Mouse (Mus musculus) c-Kit-positive CD71-positive TER-119-positive erythroid progenitor cells, embryonic 14.5 days (primary cell): ENCODE measurements around the gene Gm20662.

Source experiments
- DNase-seq: peaks from one replicate; pipeline ENCODE4 v3.0.0-alpha.2; 2013; ENCODE audit warnings: low spot score

The Gm20662 gene

GRCm38 (mm10) chr9:108053665-108054225 lies 57.6 kb downstream of the Gm20662 start:
- DNase-seq = no peak

- no peak for DNase-seq
These were observed 58.3 kb downstream of the Gm20662 start for GRCm38 (mm10) chr9:108054331-108055040.

GRCm38 (mm10) chr9:108055061-108055460 lies 58.9 kb downstream of the Gm20662 start:
- DNase-seq = no peak

GRCm38 (mm10) chr9:108055661-108056237 lies 59.6 kb downstream of the Gm20662 start:
- no peak for DNase-seq

GRCm38 (mm10) chr9:108056361-108057261 lies 60.5 kb downstream of the Gm20662 start:
- DNase-seq = no peak

GRCm38 (mm10) chr9:108057262-108057562 lies 61.1 kb downstream of the Gm20662 start:
- no peak for DNase-seq

- DNase-seq = no peak
These were observed 62.1 kb downstream of the Gm20662 start for GRCm38 (mm10) chr9:108058291-108058690.

GRCm38 (mm10) chr9:108062142-108062541 lies 66.0 kb downstream of the Gm20662 start:
- DNase-seq = no peak

- DNase-seq = no peak
These were observed 67.2 kb downstream of the Gm20662 start for GRCm38 (mm10) chr9:108063361-108063760.

- peak; percentile 65 for DNase-seq
These were observed 69.4 kb downstream of the Gm20662 start for GRCm38 (mm10) chr9:108065491-108066011.

- no peak for DNase-seq
These were observed 71.0 kb downstream of the Gm20662 start for GRCm38 (mm10) chr9:108067199-108067598.

GRCm38 (mm10) chr9:108067900-108068299 lies 71.8 kb downstream of the Gm20662 start:
- DNase-seq = peak; percentile 87

GRCm38 (mm10) chr9:108069007-108069406 lies 72.9 kb downstream of the Gm20662 start:
- no peak for DNase-seq

GRCm38 (mm10) chr9:108069529-108069928 lies 73.4 kb downstream of the Gm20662 start:
- DNase-seq = no peak

GRCm38 (mm10) chr9:108071801-108072200 lies 75.7 kb downstream of the Gm20662 start:
- no peak for DNase-seq

- DNase-seq = no peak
These were observed 76.4 kb downstream of the Gm20662 start for GRCm38 (mm10) chr9:108072481-108072924.

- DNase-seq = no peak
These were observed 77.2 kb downstream of the Gm20662 start for GRCm38 (mm10) chr9:108073141-108073930.

- peak; percentile 92 for DNase-seq
These were observed 84.0 kb downstream of the Gm20662 start, which contains the start of gene Mst1 for GRCm38 (mm10) chr9:108080168-108080567. TSS of gene Mst1 (plus strand) at chr9:108080436.

GRCm38 (mm10) chr9:108082549-108082948 lies 86.4 kb downstream of the Gm20662 start:
- DNase-seq = no peak

GRCm38 (mm10) chr9:108082988-108083431 lies 86.9 kb downstream of the Gm20662 start, which contains the start of gene Rnf123:
TSS of gene Rnf123 (minus strand) at chr9:108083346.
- no peak for DNase-seq

GRCm38 (mm10) chr9:108083561-108083960 lies 87.4 kb downstream of the Gm20662 start:
- DNase-seq = no peak
